Mouse (Mus musculus) testis, adult 2 months (tissue): ENCODE results near the gene Traf3ip1.

Source experiments
- CTCF ChIP-seq: fragments of 200-500 bp; IDR thresholded peaks from 2 replicates; pipeline ENCODE4 v1.5.1; 2012; ENCODE audit warnings: low read depth, mild to moderate bottlenecking, inconsistent platforms, low read length, moderate library complexity; ENCODE audit not compliant: control insufficient read depth, insufficient read depth, insufficient replicate concordance
- POLR2A ChIP-seq: fragments of 200-500 bp; IDR thresholded peaks from 2 replicates; pipeline ENCODE4 v1.6.1; 2012; ENCODE audit warnings: low read depth, mild to moderate bottlenecking, inconsistent platforms, low read length, moderate library complexity; ENCODE audit not compliant: control insufficient read depth

- TF ChIP-seq POLR2A (no peak), CTCF (no peak)
Measured at GRCm38 (mm10) chr1:91458223-91458861, 36.1 kb upstream of the Traf3ip1 start.
